Mouse (Mus musculus): ENCODE data around the gene Ap3m1.
"Not testable (repeated sequence)": the region's sequence is repeated elsewhere in the genome, so short reads cannot be mapped to it uniquely, and the experiment has no call there.

The Ap3m1 gene

DNA sequence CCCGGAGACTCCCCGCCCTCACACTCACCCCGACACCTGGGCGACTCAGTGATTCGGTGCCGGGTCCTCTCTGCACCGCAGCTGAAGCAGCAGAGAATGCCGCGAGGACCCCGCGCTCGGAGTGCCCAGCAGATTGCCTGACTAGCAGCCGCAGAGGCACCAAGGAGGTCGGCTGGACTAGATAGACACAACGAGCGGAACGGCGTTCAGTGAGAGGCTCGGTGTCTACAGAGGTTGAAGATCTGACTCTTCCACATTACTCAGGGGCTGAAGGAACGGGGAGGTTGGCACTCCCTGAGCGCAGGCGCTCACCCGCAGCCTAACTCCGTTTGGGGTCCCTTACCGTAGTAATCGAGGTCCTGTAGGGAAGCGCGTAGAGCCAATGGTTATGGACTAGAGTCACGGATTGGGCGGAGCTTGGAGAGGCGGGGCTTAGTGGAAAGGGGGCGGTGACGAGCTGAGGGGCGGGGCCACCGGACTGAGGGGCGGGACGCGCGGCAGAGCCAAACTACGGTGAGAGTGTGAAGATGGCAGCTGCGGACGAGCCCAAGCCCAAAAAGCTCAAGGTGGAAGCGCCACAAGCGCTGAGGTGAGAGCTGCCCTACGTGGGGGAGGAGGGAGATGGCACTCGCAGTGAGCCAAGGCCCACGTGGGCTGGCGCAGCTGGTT lies at the start of gene Ap3m1, which contains the start of gene Adk:
TSS of gene Ap3m1 (minus strand) at position 397 of the 669 bp plus-strand sequence.
TSS of gene Adk (plus strand) at position 463 of the 669 bp plus-strand sequence.
- DNase-seq (ENCODE audit: low spot score), result peak; percentile 91

- no peak for DNase-seq (ENCODE audit: low spot score)
Observed at GRCm38 (mm10) chr14:21101562-21101961, 49.3 kb upstream of the Ap3m1 start.

DNA sequence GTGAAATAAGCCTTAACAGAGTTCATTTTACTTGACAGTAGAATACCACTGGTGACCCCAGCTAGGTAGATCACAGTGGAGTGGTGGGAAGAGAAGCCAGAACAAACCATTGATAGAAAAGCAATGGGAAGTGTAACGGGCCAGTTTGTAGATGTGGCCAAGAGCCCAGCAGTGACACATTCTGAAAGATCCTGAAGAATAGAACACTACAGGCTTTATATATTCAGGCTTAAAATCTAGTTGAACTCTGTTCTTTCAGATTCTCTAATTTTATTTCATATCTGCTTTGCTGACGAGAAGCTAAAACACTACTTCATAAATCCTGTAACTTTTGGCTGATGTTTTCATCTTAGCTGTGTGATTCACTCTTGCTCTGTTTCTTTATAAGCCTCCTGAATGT lies 48.6 kb upstream of the Ap3m1 start:
- no peak for DNase-seq (ENCODE audit: low spot score)

DNA sequence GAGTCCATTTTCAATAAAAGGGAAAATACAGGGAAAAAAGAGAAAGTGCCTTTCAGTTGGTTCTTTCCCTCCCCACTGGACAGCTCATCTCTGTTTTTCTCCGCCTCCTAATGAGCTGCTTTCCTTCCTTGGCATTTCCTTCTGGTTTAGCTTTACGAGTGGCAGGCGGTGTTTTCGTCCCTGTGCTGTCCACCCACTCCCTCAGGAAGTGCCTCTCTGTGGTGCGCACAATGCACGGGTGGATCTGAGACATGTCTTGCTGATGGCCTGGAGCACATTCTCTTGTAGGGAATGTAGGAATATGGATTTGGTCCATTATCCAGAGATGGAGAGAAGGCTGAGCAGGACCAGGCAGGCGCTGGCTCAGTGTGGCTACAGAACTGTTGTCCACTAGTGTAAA lies 47.1 kb upstream of the Ap3m1 start:
- DNase-seq (ENCODE audit: low spot score), result no peak

DNA sequence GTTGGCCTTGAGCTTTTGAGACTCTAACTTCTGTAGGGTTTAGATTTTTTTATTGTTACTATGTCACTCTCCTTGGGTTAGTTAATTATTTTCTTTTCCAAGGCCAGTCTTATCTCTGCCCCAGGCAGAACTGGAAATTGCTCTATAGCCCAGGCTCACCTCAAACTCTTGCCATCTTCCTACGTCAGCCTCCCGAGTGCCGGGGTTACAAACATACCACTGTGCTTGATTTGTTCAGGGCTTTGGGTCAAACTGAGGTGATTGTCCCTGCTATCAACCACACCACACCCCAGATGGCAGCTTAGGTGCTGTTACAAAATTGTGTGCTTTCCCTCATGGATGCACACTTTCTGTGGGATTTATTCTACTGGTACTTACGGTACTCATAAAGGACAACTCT lies 44.4 kb upstream of the Ap3m1 start:
- no peak for DNase-seq (ENCODE audit: low spot score)

- DNase-seq (ENCODE audit: low spot score), result no peak
Observed at GRCm38 (mm10) chr14:21096279-21096678, 44.0 kb upstream of the Ap3m1 start.

DNA sequence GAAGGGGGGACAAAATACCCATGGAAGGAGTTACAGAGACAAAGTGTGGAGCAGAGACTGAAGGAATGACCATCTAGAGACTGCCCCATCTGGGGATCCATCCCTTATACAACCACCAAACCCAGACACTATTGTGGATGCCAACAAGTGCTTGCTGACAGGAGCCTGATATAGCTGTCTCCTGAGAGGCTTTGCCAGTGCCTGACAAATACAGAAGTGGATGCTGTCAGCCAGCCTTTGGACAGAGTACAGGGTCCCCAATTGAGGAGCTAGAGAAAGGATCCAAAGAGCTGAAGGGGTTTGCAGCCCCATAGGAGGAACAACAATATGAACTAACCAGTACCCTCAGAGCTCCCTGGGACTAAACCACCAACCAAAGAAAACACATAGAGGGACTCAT lies 41.9 kb upstream of the Ap3m1 start:
- DNase-seq (ENCODE audit: low spot score), result not testable (repeated sequence)

DNA sequence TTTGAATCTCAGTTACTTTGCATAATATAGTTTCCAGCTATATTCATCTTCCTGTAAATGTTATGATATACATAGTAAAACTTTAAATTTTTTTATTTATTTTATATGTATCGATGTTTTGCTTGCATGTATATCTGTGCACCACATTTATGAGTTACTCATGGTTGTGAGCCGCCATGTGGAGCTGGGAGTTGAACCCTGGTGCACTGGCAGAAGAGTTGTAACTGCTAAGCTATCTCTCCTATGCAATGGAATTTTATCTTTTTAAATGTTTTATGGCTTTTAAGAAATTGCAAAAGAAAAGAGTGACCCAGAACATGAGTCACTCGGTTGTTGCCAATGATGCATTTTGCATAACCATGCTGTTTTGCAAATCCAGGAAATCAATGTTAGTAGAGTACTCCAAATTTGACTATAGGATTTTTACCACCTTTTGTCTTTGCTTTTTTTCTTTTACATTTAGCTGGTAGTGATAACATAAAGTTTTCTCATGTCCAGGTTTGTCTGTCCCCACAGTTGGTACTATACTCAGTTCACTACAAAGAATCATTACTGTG lies 38.7 kb upstream of the Ap3m1 start:
- DNase-seq (ENCODE audit: low spot score), result no peak

DNA sequence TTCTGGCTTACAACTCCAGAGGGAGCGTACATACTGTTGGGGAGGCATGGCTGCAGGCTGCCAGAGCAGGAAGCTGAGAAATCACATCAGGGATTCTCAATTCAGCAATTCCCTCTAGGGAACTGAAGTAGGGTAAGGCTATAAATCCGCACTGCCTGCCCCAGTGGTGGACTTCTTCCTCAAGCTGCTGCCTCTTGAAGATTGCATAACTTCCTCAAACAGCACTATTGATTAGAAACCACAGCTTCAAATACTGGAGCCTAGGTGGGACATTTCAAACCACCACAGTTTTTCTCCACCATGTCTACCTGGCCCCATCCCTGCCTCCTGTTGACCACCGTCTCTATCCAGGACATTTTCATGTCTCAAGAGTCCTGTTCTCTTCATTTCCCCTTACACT lies 38.1 kb upstream of the Ap3m1 start:
- DNase-seq (ENCODE audit: low spot score), result no peak

DNA sequence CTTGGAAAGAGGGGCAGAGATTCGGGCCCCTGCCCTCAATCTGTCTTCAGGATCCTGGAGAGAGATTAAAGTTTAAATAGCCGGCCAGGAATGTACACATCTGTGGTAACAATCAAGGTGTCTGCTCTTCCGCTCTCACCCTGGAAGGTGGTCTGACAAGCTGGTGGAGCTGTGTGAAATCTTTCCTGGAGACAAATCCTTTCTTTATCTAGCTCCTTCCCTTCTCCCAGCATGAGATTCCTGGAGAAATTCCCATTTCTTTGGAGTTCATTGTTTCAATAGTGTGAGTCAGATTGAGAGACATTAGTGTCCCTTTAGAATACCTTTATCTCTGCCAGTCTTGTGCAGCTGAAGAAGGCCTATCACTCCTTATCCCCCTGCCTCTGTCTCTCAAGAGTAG lies 36.4 kb upstream of the Ap3m1 start:
- DNase-seq (ENCODE audit: low spot score), result no peak

DNA sequence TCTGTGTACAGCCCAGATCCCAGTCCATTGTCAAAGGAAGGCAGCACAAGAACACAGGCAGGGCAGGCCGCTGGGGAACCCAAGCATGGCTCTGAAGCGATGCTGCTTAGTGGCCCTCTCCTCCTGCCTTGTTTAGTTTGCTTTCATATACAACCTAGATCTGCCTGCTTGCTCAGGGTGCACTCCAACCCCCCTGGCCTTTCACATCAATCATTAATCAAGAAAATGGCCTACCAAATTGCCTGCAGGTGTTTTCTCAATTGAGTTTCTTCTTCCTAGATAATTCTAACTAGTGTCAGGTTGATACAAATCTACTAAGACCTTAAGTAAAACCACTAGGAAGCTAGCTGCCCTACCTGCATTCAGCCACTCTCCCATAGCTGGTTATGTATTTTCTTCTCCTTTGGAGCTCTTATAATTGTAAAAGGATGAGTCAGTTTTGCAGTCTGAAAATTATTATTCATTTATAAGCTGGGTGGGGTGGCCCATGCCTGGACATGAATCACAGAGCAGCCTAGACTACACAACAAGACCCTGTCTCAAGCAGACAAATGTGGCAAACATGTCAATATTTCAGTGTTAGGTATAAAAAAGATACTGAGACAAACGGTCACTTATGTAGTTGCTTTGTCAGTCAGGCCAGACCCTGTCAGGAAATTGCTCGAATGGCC lies 35.2 kb upstream of the Ap3m1 start:
- no peak for DNase-seq (ENCODE audit: low spot score)

DNA sequence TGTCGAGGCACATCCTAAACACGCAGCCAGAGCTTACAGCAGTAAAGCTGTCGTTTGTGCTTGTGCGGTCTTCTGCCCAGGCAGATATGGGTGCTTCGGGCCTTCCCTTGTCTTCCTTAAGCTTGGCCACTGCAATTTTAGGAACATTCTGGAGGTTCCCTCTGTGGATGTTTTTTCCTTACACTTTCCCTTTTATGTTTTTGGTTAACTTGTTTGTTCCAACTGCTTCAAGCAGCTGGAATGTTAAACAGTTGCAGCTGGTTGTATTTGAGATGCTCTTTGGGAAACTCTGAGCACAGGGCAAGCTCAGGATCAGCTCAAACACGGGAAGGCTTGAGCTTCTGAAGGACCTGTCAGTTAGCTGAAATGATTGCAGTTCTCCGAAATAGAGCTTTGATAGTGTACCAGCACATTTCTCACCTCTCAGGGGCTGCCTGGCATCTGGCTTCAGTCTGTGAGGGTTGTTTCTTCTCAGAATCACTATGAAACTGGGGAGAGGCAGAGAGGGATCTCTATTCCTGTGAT lies 34.6 kb upstream of the Ap3m1 start:
- DNase-seq (ENCODE audit: low spot score), result no peak

DNA sequence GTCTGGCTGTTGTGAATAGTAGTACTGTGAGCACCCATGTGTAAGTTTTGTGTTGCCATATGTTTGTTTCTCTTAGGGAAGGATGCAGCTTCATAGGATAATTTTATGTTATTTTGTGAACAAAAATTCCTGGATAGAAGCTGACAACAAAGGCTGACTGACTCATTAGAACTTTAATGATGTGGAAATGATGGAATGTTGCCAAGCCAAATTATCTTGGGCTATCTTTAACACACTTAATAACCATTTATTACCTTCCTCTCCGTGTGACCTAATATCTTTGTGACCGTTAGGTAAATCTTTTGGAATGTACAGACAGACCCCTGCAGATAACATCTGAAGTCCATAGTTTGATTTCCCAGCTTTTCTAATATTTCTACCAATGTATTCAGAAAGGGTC lies 33.8 kb upstream of the Ap3m1 start:
- no peak for DNase-seq (ENCODE audit: low spot score)

DNA sequence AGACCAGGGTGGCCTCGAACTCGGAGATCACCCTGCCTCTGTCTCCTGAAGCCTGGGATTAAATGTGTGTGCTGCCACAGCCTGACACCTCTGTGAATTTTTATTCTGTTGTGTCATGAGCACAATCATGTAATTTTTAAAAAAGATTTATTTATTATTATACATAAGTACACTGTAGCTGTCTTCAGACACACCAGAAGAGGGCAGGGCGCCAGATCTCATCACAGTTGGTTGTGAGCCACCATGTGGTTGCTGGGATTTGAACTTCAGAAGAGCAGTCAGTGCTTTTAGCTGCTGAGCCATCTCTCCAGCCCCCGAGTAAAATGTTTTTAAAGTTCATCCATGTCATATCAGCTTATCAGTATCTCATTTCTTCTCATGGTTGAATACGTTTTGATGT lies 33.4 kb upstream of the Ap3m1 start:
- DNase-seq (ENCODE audit: low spot score), result no peak

DNA sequence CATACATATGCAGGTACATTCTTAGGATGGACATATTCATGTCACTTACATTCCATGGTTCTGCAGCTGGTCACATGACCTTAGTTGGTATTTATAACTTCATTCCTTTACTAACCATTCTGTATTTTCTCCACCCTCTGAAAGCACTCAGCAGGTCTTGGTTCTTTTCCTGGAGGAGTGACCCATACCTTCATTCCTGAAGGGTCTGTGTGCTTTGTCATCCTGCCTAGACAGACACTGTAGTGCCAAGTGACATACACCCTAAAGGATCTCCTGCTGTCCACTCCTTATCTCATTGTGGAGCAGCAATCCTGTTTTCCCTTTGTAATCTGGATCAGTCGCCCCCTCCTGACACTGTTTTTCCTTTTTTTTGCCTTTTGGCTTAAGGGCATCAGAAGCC lies 30.5 kb upstream of the Ap3m1 start:
- no peak for DNase-seq (ENCODE audit: low spot score)

DNA sequence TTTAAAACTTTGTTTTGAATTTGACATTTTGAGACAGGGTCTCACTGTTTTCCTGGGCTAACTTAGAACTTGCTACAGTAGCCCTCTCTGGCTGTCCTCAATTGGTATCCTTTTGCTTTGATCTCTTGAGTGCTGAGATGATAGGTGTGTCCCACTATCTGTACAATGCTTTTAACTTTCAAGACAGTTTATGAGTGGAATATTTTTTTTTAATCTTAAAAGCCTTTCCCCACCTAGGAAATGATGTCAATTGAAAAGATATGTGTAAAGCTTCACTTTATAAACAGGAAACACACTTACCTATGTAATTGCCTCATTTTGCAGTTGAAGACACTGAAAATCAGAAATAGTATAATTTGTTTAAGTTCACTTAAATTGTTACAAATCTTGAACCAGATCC lies 26.2 kb upstream of the Ap3m1 start:
- no peak for DNase-seq (ENCODE audit: low spot score)

GRCm38 (mm10) chr14:21077939-21078338 lies 25.6 kb upstream of the Ap3m1 start:
- no peak for DNase-seq (ENCODE audit: low spot score)

- DNase-seq (ENCODE audit: low spot score), result peak; percentile 30
Observed at GRCm38 (mm10) chr14:21076501-21077194, 24.3 kb upstream of the Ap3m1 start.

GRCm38 (mm10) chr14:21075751-21076500 lies 23.6 kb upstream of the Ap3m1 start:
- peak; percentile 94 for DNase-seq (ENCODE audit: low spot score)

GRCm38 (mm10) chr14:21074398-21075320 lies 22.4 kb upstream of the Ap3m1 start:
- peak; percentile 16 for DNase-seq (ENCODE audit: low spot score)

DNA sequence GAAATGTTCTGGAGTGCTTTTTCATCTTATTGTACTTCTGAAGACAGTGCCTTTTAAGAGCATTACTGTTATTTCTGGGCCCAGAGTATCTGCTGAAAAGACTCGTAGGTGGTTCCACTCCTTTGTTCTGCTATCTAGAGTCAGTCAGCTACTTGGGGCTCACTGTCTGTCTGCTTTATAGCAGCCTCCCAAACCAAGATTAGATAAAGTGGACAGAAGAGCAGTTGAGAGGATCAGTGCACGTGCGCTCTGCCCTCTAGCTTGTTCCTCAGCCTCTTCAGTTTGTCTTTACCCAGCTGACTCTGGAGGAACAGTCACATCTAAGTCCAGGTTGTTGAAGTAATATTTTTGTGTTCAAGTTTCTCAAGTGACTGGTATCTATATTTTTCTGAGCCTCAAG lies 21.7 kb upstream of the Ap3m1 start:
- no peak for DNase-seq (ENCODE audit: low spot score)
